Mouse (Mus musculus) forebrain, embryonic 11.5 days (tissue): ENCODE measurements at regions not wholly inside any gene's neighbourhood (a gene's known extent, or its start where the extent isn't known, plus 50 kb on each side); places are given as distances from the start of the nearest gene placed in this dataset.
A peak's percentile ranks its signal among the peaks of the same experiment; 100 is the strongest.

Source experiments
- ATAC-seq: fragments of 200-750 bp; cut with Nextera tagmentation; replicated peaks from 2 replicates; pipeline ENCODE4 v1.8.0; 2017; ENCODE audit warnings: moderate TSS enrichment; ENCODE audit not compliant: low FRiP score
- DNase-seq: peaks from one replicate; pipeline ENCODE4 v3.0.0-alpha.2; 2017; ENCODE audit warnings: low spot score
- H3K27ac ChIP-seq: fragments of 300-500 bp; sonication (generic); 2 replicates; pipeline ENCODE4 v1.5.1; 2014; ENCODE audit warnings: low read depth, low read length
- H3K27me3 ChIP-seq: fragments of 300-500 bp; sonication (generic); 2 replicates; pipeline ENCODE4 v1.6.1; 2014; ENCODE audit warnings: mild to moderate bottlenecking, low read length, mixed read lengths; ENCODE audit not compliant: control insufficient read depth, insufficient read depth
- H3K36me3 ChIP-seq: fragments of 300-500 bp; sonication (generic); 2 replicates; pipeline ENCODE4 v1.6.1; 2014; ENCODE audit warnings: mild to moderate bottlenecking, low read length, moderate library complexity, mixed read lengths; ENCODE audit not compliant: control insufficient read depth, insufficient read depth
- H3K4me1 ChIP-seq: fragments of 300-500 bp; sonication (generic); replicated peaks from 2 replicates; pipeline ENCODE4 v1.6.1; 2014; ENCODE audit warnings: low read length, mixed read lengths; ENCODE audit not compliant: control insufficient read depth, insufficient read depth
- H3K4me2 ChIP-seq: fragments of 300-500 bp; sonication (generic); 2 replicates; pipeline ENCODE4 v1.6.1; 2014; ENCODE audit warnings: low read depth, mild to moderate bottlenecking, low read length, moderate library complexity, mixed read lengths; ENCODE audit not compliant: severe bottlenecking
- H3K4me3 ChIP-seq: fragments of 300-500 bp; sonication (generic); 2 replicates; pipeline ENCODE4 v1.5.1; 2014; ENCODE audit warnings: low read depth, low read length
- H3K9ac ChIP-seq: fragments of 300-500 bp; sonication (generic); 2 replicates; pipeline ENCODE4 v1.6.1; 2014; ENCODE audit warnings: low read length
- H3K9me3 ChIP-seq: fragments of 300-500 bp; sonication (generic); 2 replicates; pipeline ENCODE4 v1.6.1; 2016; ENCODE audit warnings: low read length, mixed read lengths; ENCODE audit not compliant: control insufficient read depth
- WGBS: fragments of 180-500 bp; shearing (Covaris S2); extraction: QIAGEN DNeasy Blood & Tissue Kit; methylation state at CpG from one replicate; pipeline ENCODE4 v1.1.7; 2014; 5-methylcytosine and 5-hydroxymethylcytosine counted together

DNA sequence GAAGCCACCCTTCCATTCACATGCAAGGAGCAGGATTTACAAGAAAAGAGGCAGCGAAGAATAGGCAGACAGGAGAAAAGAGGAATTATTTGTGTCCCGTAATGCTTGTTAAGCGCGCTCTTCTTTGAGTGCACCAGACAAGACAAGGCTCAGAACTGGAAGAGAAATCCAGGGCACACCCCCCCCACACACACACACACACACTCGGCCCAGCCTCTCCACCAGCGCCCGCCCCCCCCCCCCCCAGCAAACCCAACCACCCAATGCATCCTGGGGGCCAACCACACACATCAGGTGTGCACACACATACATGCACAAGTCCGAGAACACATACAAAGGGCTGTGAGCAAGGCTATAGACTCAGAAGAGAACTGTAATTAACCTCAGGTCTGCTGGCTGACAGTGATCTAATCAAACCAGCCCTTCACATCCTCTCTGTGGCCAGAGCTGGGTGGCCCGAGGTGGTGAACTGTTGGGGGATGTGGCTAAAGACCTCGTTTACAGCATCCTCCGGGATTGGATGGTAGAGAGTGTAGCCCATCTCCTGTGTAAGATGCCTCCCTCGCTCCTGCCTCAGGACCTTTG, 108.7 kb upstream of the Lhx5 start:
- WGBS, result 5% methylated on average over 12 of the region's 12 CpGs
- H3K4me1 ChIP-seq, result peaks cover 12% of the 10 kb centered on the region
- ATAC-seq (peak; percentile 64), DNase-seq (peak; percentile 69)
- peak overlapping the region; percentile 53 for H3K4me2 ChIP-seq
- peaks cover 5% of the 10 kb centered on the region; the same call in 1 of the 2 replicates for H3K27me3 ChIP-seq
- H3K9me3 ChIP-seq, result no peaks in the 10 kb centered on the region
- H3K27ac ChIP-seq, result peak overlapping the region; percentile 76
- H3K4me3 ChIP-seq, result peak overlapping the region; percentile 20
- peak overlapping the region; percentile 59 for H3K9ac ChIP-seq
- H3K36me3 ChIP-seq, result no peaks in the 10 kb centered on the region

DNA sequence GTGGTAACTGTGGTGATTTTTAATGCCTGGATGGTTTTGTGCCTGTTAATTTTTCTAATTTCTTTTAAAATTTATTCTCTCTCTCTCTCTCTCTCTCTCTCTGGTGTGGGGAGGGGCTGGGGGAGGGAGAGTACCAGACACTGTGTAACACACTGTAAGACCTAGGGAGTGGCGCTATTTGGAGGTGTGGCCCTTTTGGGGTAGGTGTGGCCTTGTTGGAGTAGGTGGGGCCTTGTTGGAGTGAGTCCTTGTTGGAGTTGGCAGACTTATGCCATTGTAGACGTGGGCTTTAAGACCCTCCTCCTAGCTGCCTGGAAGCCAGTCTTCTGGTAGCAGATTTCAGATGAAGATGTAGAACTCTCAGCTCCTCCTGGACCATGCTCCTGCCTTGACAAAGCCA, 107.4 kb upstream of the Lhx5 start:
- H3K27ac ChIP-seq, result no peak overlapping the region
- no peak overlapping the region for H3K4me3 ChIP-seq
- peaks cover 5% of the 10 kb centered on the region; the same call in 1 of the 2 replicates for H3K27me3 ChIP-seq
- no peak overlapping the region for H3K4me2 ChIP-seq
- H3K9ac ChIP-seq, result no peak overlapping the region
- WGBS, result 94% methylated on average over 2 of the region's 2 CpGs
- DNase-seq (no peak), ATAC-seq (no peak)
- no peaks in the 10 kb centered on the region for H3K9me3 ChIP-seq
- H3K4me1 ChIP-seq, result peaks cover 12% of the 10 kb centered on the region
- H3K36me3 ChIP-seq, result no peaks in the 10 kb centered on the region

DNA sequence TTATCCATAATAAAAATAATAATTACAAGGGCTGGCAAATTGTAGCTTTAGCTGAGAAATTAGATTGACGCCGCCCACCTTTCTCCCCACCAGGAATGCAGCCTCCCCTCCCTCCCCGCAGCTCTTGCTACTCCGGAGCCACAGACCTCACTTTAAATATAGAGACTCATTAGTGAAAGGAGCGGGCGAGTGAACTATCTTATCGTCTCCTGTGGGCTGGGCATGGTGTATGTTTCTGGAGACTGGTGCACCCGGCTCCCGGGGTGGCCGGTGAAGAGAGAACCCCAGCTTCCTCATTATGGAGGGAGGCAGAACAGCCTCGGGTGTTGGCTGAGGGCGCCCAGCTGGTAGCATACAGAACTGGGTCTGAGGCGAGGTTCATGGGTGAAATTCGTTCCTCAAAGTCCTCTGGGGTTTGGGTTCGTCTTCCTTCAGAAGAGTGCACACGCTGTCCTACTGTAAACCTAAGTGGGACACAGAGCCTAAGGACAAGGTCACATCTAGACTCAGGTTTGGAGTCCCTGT, 106.1 kb upstream of the Lhx5 start:
- Histone ChIP-seq H3K9me3 (no peaks in the 10 kb centered on the region), H3K27ac (no peak overlapping the region), H3K36me3 (no peaks in the 10 kb centered on the region), H3K27me3 (peaks cover 5% of the 10 kb centered on the region; the same call in 1 of the 2 replicates), H3K4me1 (peaks cover 12% of the 10 kb centered on the region), H3K9ac (no peak overlapping the region), H3K4me3 (no peak overlapping the region), H3K4me2 (no peak overlapping the region)
- DNase-seq (no peak), ATAC-seq (no peak)
- WGBS, result 66% methylated on average over 16 of the region's 16 CpGs

DNA sequence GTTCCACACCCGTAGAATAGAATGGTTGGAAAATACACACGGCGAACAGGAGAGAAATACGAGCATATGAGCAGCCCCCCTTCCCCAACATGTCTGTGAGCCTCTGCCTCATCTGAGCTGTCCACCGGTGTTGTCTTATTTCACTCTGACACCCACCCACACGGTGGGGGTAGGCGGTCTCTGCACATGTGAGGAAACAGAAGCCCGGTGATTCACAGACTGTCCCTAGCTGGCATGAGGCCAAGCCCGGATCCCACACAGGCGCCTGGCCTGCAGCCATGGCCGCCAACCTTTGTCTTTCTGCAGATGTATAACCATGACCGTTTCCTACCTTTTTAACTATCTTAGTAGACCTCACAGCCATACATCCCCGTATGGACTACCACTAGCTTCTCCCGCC, 99.5 kb upstream of the Lhx5 start:
- Histone ChIP-seq H3K4me2 (no peak overlapping the region), H3K9me3 (no peaks in the 10 kb centered on the region), H3K4me1 (0 out of 2 replicates have a peak, but pooled peaks cover 2% of the 10 kb centered on the region), H3K9ac (no peak overlapping the region), H3K27ac (no peak overlapping the region), H3K4me3 (no peak overlapping the region), H3K36me3 (no peaks in the 10 kb centered on the region), H3K27me3 (no peaks in the 10 kb centered on the region)
- 90% methylated on average over 14 of the region's 14 CpGs for WGBS
- no peak for DNase-seq
- no peak for ATAC-seq

DNA sequence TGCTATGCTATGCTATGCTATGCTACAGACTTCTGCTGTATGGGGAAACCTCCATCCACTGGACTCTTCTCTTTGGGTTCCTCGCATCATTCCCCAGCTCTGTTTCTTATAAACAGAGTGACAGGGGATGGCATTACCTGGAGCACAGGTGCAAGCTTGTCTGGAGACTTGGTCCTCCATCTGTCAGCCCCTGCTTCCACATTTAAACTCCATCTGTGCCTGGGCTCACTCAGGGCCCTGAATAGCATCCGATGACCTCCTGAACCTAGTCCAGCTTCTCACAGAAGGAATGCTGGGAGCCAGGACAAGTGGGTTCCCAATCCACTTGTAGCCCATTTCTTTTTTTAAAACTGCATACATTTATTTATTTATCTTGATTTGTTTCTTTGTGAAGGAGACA, 92.3 kb upstream of the Lhx5 start:
- Histone ChIP-seq H3K36me3 (no peaks in the 10 kb centered on the region), H3K9me3 (no peaks in the 10 kb centered on the region), H3K27me3 (no peaks in the 10 kb centered on the region), H3K4me2 (no peak overlapping the region), H3K4me1 (no peaks in the 10 kb centered on the region), H3K9ac (no peak overlapping the region), H3K27ac (no peak overlapping the region), H3K4me3 (no peak overlapping the region)
- ATAC-seq (no peak), DNase-seq (no peak)
- 86% methylated on average over 2 of the region's 2 CpGs for WGBS

DNA sequence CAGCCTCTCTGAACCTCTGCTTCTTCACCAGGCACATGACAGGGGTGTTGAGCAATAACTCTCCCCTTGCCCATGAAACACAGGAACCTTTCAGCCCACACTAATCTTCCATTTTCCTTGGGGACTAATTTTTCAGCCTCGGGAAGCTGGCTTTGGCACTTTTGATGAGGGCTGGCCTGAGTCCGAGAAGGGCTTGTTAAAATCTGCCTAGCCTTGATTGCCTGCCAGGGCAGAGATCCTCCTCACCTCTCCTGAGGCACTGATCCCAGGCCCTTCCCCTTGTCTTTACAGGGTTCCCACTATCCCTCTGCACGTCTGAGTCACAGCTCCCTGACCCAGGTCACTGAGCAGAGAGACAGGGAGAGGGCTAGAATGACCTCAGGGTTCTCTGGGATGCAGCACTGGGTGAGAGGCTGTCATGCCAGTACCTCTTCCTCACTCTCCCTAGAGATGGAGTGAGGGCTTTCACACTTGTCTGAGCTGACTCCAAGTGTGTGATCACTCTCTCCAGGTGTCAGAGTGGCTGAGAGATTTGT, 90.7 kb upstream of the Lhx5 start:
- no peak overlapping the region for H3K4me2 ChIP-seq
- no peak for ATAC-seq
- 63% methylated on average over 3 of the region's 3 CpGs for WGBS
- H3K9me3 ChIP-seq, result no peaks in the 10 kb centered on the region
- H3K9ac ChIP-seq, result no peak overlapping the region
- H3K27me3 ChIP-seq, result no peaks in the 10 kb centered on the region
- DNase-seq, result no peak
- H3K4me1 ChIP-seq, result no peaks in the 10 kb centered on the region
- no peak overlapping the region for H3K4me3 ChIP-seq
- H3K27ac ChIP-seq, result no peak overlapping the region
- no peaks in the 10 kb centered on the region for H3K36me3 ChIP-seq

DNA sequence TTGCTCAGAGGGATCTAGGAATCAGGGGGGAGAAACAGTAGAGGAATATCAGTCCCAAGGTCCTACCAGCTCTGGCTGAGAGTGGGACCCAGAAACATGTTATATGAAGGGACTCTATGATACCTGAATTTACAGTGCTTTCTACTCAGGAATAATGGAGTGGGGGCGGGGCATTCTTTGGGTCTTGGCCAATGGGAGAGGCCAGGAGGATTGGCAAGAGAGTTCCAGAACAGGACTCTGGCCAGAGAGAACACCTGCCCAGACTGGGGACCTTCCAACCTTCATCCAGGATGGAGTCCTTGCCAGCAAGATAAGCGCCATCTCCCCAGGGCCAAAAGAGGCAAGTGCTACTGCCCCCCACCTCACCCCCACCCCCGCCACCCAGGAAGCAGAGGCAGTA, 81.0 kb upstream of the Lhx5 start:
- H3K9me3 ChIP-seq, result no peaks in the 10 kb centered on the region
- no peak overlapping the region for H3K9ac ChIP-seq
- no peaks in the 10 kb centered on the region for H3K27me3 ChIP-seq
- no peaks in the 10 kb centered on the region for H3K4me1 ChIP-seq
- H3K4me2 ChIP-seq, result no peak overlapping the region
- WGBS, result 83% methylated on average over 3 of the region's 3 CpGs
- H3K36me3 ChIP-seq, result no peaks in the 10 kb centered on the region
- no peak overlapping the region for H3K4me3 ChIP-seq
- ATAC-seq (no peak), DNase-seq (no peak)
- H3K27ac ChIP-seq, result no peak overlapping the region

DNA sequence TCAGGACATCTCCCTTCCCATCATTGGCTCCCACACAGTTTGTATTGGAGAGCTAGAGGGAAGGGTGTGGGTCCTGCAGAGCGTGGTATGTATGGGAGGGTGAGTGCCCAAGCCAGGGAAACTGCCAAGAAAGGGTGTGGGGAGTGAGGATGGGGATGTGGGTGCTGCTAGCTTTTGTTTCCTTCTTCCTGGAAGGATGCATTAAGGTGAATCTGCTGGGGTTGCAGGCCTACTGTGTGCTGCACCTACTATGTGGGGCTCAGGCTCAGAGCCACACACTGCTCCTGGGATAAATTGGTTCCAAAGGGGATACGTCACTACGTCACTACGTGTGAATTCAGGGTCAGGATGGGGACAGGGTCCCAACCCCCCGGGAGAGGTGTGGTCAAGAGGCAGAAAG, 79.7 kb upstream of the Lhx5 start:
- WGBS, result 68% methylated on average over 5 of the region's 5 CpGs
- Histone ChIP-seq H3K27ac (no peak overlapping the region), H3K4me2 (no peak overlapping the region), H3K27me3 (no peaks in the 10 kb centered on the region), H3K4me1 (no peaks in the 10 kb centered on the region), H3K9me3 (no peaks in the 10 kb centered on the region), H3K36me3 (no peaks in the 10 kb centered on the region), H3K4me3 (no peak overlapping the region), H3K9ac (no peak overlapping the region)
- ATAC-seq (no peak), DNase-seq (no peak)

DNA sequence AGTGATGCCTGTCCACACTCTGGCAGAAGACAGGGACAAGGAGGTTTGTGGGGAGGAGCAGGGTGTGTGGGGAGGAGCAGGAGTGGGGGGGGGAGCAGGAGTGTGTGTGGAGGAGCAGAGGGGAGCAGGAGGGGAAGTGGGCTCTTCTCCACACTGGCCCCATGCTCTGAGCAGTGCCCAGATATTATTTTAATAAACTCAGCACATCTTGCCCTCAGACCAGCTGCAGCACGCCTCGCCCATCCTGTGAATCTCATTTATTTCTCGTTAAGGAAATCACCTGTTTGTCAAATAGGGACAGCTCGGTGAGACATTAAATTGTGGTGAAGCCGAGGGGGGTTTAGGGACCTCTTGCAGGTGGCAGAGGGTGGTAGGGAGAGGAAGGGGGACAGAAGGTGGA, 77.8 kb upstream of the Lhx5 start:
- Histone ChIP-seq H3K4me2 (no peak overlapping the region), H3K4me3 (no peak overlapping the region), H3K27ac (no peak overlapping the region), H3K9me3 (no peaks in the 10 kb centered on the region), H3K9ac (no peak overlapping the region), H3K4me1 (peaks cover 6% of the 10 kb centered on the region; the same call in 1 of the 2 replicates), H3K36me3 (no peaks in the 10 kb centered on the region), H3K27me3 (no peaks in the 10 kb centered on the region; the same call in 1 of the 2 replicates)
- DNase-seq (no peak), ATAC-seq (no peak)
- WGBS, result 74% methylated on average over 5 of the region's 5 CpGs
